Mouse (Mus musculus): ENCODE data around the gene Them7.

DNA sequence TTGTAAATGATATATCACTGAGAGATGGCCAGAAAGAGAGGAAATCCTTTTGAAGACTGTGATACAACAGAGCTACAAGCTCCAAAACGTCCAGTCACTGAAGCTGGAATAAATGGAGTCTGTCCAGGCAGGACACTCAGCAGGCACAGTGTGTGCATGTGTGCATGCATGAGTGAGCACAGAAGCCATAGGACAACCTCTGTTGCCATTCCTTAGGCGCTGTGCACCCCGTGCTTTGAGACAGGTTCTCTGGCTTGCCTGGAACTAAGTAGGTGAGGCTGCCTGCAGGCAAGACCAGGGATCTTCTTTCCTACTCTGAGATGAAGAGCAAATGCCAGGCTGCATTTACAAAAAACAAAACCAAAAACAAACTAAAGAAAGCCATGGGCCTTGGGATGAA, 160.9 kb downstream of the Them7 start:
- no peak for TF ChIP-seq CTCF (IDR thresholded peaks at IDR 0.05; ENCODE audit: low read depth)
- TF ChIP-seq EP300 (IDR thresholded peaks at IDR 0.05; ENCODE audit: low read depth): no peak

Measured in heart, postnatal 0 days (tissue).